Comparison of ENCODE assay signal across 18 mouse cellular contexts in the genomic region with DNA sequence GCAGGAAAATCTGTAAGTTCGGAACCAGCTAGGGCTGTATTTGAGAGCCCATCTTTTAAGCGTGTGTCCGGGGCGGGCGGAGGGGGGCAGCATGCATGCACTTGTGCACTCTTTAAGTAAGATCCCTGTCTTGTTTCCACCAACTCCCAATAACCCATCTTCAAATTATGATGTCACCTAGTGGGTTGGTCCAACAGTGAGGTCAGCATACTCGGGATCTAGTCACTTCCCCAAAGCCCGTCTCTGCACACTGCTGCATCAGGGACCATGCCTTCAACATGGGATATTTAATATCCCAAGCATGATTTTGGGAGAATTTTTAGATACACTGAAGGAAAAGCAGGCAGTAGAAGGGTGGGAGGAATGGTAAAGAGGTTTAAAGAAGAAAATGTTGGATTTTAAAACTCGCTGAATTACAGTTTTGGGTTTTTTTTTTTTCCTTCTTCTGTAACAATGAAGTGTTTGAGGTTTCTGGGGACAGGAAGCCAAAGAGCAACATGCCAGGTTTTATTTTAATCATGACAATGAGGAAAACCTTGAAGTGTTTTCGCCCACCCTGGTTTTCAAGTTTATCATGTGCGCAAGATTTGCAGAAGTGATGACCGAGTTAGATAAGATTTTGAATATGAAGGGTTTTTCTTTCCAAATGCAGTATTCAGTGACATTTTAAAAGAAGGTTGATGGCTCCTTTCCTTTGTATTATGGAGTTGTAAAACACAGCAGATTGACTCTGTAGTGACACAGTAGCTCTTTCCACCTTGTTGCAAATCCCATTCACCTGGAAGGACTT.
DNase-seq lines count a peak whose midpoint lies in the region; ATAC-seq lines count a peak whose summit lies in the region.
"Had no signal": no experiment of that assay in that cellular context is flagged by ENCODE, and none has a peak within 500 bp of the region (broad histone marks: within the 10 kb centered on the region; RNA-seq: fewer than 3 reads in every experiment).

No protein-coding gene starts in this region.

- peak; percentile 37 for DNase-seq in testis, postnatal 10 days (ENCODE audit: low spot score)
- no peak for DNase-seq in testis, postnatal 14 days (ENCODE audit: low spot score)
- peak; percentile 67 for DNase-seq in R1 (ENCODE audit: low read depth, low spot score)
- DNase-seq in heart, adult 11 months: no peak
- DNase-seq in ovary, postnatal 36 days (ENCODE audit: low spot score): no peak
- DNase-seq: adrenal gland, adult 2 months; adrenal gland, postnatal 25 days; cerebellum, adult 11 months; cerebellum, adult 8-10 months; cerebellum, postnatal 14 days; gastrocnemius, postnatal 14 days; heart, postnatal 36 days had no signal

- ATAC-seq in granulocyte monocyte progenitor cell, adult 5-6 weeks (replicated peaks; ENCODE audit: poor library complexity, severe bottlenecking): peak; percentile 86
- ATAC-seq in megakaryocyte progenitor cell, adult 5-6 weeks (replicated peaks; ENCODE audit: poor library complexity): peak; percentile 80
- no peak for ATAC-seq in frontal cortex, adult (ENCODE audit: low TSS enrichment)
- ATAC-seq: forebrain, embryonic 16.5 days; hindbrain, postnatal 0 days; Patski had no signal

Comparison
In these comparisons a context has a peak if more than half of its experiments do, and no peak if none do; other contexts are left out.
1. DNase-seq: peak in testis, postnatal 10 days (single experiment) and R1 (single experiment); none in testis, postnatal 14 days (single experiment), heart, adult 11 months (single experiment) and ovary, postnatal 36 days (single experiment).